8 mouse cellular contexts compared by ENCODE assay signal in the genomic region with DNA sequence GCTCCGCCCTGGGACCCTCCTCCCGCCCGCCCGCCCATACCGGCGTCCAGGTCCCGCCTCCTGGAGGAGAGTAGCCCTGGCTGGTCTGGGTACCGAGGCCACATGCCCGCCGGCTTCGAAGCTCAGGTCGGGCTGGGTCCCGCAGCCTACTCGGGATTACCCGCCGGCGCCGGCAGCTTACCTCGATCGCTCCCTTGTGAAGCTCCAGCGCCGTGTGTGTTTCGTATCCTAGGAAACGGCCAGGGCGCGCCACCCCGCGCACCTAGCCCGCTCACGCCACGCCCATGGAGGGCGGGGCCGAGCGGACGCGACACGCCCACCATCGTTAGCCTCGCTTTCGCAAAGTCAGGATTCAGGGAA. TPM values are rescaled to one million over a fixed set of nuclear protein-coding genes. Genes with fewer than 3 reads are reported as not detected.
DNase-seq lines count a peak whose midpoint lies in the region; ATAC-seq and TF ChIP-seq lines count a peak whose summit lies in the region.

A gene (minus strand): TSS at position 286 of the 360 bp plus-strand sequence.

- no peak for TF ChIP-seq EP300 in liver, embryonic 14.5 days (IDR thresholded peaks at IDR 0.05; ENCODE audit: low read depth)
- TF ChIP-seq EP300 in stomach, postnatal 0 days (optimal IDR thresholded peaks at IDR 0.05), result no peak

- no peaks in the 10 kb centered on the region for H3K36me3 ChIP-seq in heart, embryonic 16.5 days (ENCODE audit: control insufficient read depth, insufficient read depth)
- H3K36me3 ChIP-seq in liver, embryonic 14.5 days (replicated peaks; ENCODE audit: control insufficient read depth, insufficient read depth, low read depth), result no peaks in the 10 kb centered on the region
- H3K36me3 ChIP-seq in neural tube, embryonic 13.5 days, result no peaks in the 10 kb centered on the region
- no peaks in the 10 kb centered on the region for H3K36me3 ChIP-seq in stomach, postnatal 0 days (ENCODE audit: control insufficient read depth, insufficient read depth, low read length)

- no peak within 1 kb of the TSS for H3K27ac ChIP-seq in heart, embryonic 16.5 days (ENCODE audit: low read length)
- no peak within 1 kb of the TSS for H3K27ac ChIP-seq in liver, embryonic 14.5 days
- no peak within 1 kb of the TSS for H3K27ac ChIP-seq in neural tube, embryonic 13.5 days (replicated peaks)
- no peak within 1 kb of the TSS for H3K27ac ChIP-seq in stomach, postnatal 0 days (replicated peaks)

- ATAC-seq in heart, embryonic 16.5 days (replicated peaks; ENCODE audit: extremely low read depth, insufficient read depth, low FRiP score), result peak; percentile 67
- peak; percentile 88 for ATAC-seq in liver, embryonic 14.5 days (ENCODE audit: insufficient read depth)
- peak; percentile 96 for ATAC-seq in neural tube, embryonic 13.5 days (ENCODE audit: low read depth)
- peak; percentile 96 for ATAC-seq in stomach, postnatal 0 days (ENCODE audit: low FRiP score, low TSS enrichment)

- H3K4me1 ChIP-seq in heart, embryonic 16.5 days (ENCODE audit: control insufficient read depth, insufficient read depth, low read length), result peaks cover 6% of the 10 kb centered on the region; the same call in 1 of the 2 replicates
- H3K4me1 ChIP-seq in liver, embryonic 14.5 days (replicated peaks; ENCODE audit: control insufficient read depth in 2 of 2, insufficient read depth in 2 of 2, low read length in 1 of 2), result peaks cover 2 to 5% of the 10 kb centered on the region in 2 experiments; a peak in 2 of 4 replicates
- peaks cover 12% of the 10 kb centered on the region for H3K4me1 ChIP-seq in neural tube, embryonic 13.5 days (replicated peaks)
- no peaks in the 10 kb centered on the region for H3K4me1 ChIP-seq in stomach, postnatal 0 days (replicated peaks; ENCODE audit: control insufficient read depth, insufficient read depth)

- DNase-seq in gastrocnemius, postnatal 10 days, result peak; percentile 16
- no peak for DNase-seq in gastrocnemius, adult 8-10 months (ENCODE audit: low spot score in 2 of 2)
- DNase-seq in embryo, embryonic 11.5 days (ENCODE audit: low read depth, low spot score), result peak; percentile 69
- peak; percentile 63 to 83 for DNase-seq in kidney, postnatal 25 days
- peak; percentile 59 to 76 (median 61) for DNase-seq in liver, embryonic 14.5 days (ENCODE audit: low read depth in 3 of 3, low spot score in 3 of 3)
- peak; percentile 91 for DNase-seq in stomach, postnatal 0 days (ENCODE audit: low spot score)

- H3K4me3 ChIP-seq in heart, embryonic 16.5 days (ENCODE audit: low read length), result peak within 1 kb of the TSS; percentile 51
- peak within 1 kb of the TSS; percentile 40 to 51 for H3K4me3 ChIP-seq in liver, embryonic 14.5 days (ENCODE audit: insufficient read depth in 1 of 2, low read depth in 2 of 2, low read length in 2 of 2)
- peak within 1 kb of the TSS; percentile 48 for H3K4me3 ChIP-seq in neural tube, embryonic 13.5 days
- H3K4me3 ChIP-seq in stomach, postnatal 0 days (ENCODE audit: low read depth, low read length), result peak within 1 kb of the TSS; percentile 38

- peak within 1 kb of the TSS; percentile 15; the same call in 1 of the 2 replicates for H3K9ac ChIP-seq in heart, embryonic 16.5 days (ENCODE audit: low read length)
- H3K9ac ChIP-seq in liver, embryonic 14.5 days (replicated peaks), result no peak within 1 kb of the TSS
- H3K9ac ChIP-seq in neural tube, embryonic 13.5 days, result peak within 1 kb of the TSS; percentile 60
- peak within 1 kb of the TSS; percentile 18; the same call in 1 of the 2 replicates for H3K9ac ChIP-seq in stomach, postnatal 0 days (ENCODE audit: low read length)

- H3K27me3 ChIP-seq in heart, embryonic 16.5 days (ENCODE audit: control insufficient read depth, insufficient read depth, low read length), result peaks cover 24% of the 10 kb centered on the region
- peaks cover 31% of the 10 kb centered on the region for H3K27me3 ChIP-seq in liver, embryonic 14.5 days (ENCODE audit: control insufficient read depth, insufficient read depth, low read length)
- peaks cover 46% of the 10 kb centered on the region for H3K27me3 ChIP-seq in neural tube, embryonic 13.5 days
- H3K27me3 ChIP-seq in stomach, postnatal 0 days (ENCODE audit: control insufficient read depth, insufficient read depth, low read length), result no peaks in the 10 kb centered on the region

- H3K4me2 ChIP-seq in heart, embryonic 16.5 days (ENCODE audit: low read depth, low read length), result peak within 1 kb of the TSS; percentile 90
- peak within 1 kb of the TSS; percentile 83 for H3K4me2 ChIP-seq in liver, embryonic 14.5 days (ENCODE audit: low read depth)
- peak within 1 kb of the TSS; percentile 82 for H3K4me2 ChIP-seq in neural tube, embryonic 13.5 days
- H3K4me2 ChIP-seq in stomach, postnatal 0 days (replicated peaks; ENCODE audit: low read depth), result peak within 1 kb of the TSS; percentile 69

- under 1% methylated on average over 40 of the region's 40 CpGs for WGBS in heart, embryonic 16.5 days
- under 1% methylated on average over 40 of the region's 40 CpGs for WGBS in liver, embryonic 14.5 days (ENCODE audit: insufficient replicate concordance)
- WGBS in neural tube, embryonic 13.5 days, result under 1% methylated on average over 38 of the region's 40 CpGs
- WGBS in stomach, postnatal 0 days, result under 1% methylated on average over 32 of the region's 40 CpGs

- TF ChIP-seq CTCF in liver, embryonic 14.5 days (IDR thresholded peaks at IDR 0.05; ENCODE audit: low read depth), result no peak
- TF ChIP-seq CTCF in stomach, postnatal 0 days (IDR thresholded peaks at IDR 0.05; ENCODE audit: low read depth), result no peak

- H3K9me3 ChIP-seq in heart, embryonic 16.5 days (replicated peaks; ENCODE audit: control insufficient read depth, low read length), result no peaks in the 10 kb centered on the region
- no peaks in the 10 kb centered on the region for H3K9me3 ChIP-seq in liver, embryonic 14.5 days (ENCODE audit: control insufficient read depth, low read length)
- H3K9me3 ChIP-seq in neural tube, embryonic 13.5 days, result no peaks in the 10 kb centered on the region
- no peaks in the 10 kb centered on the region for H3K9me3 ChIP-seq in stomach, postnatal 0 days (ENCODE audit: control insufficient read depth, low read length)

RNA-seq across cellular contexts. Expression of the gene that starts here (rescaled TPM):
- total RNA-seq in gastrocnemius, postnatal 10 days (2021), result not detected
- total RNA-seq in gastrocnemius, adult 8-10 months (2022), result not detected
- 0.16 and 0.35 TPM in 2 replicates for polyA plus RNA-seq in heart, embryonic 16.5 days (2015; fragmentation: Nextera tagmentation; extraction: Ambion mirVana)
- polyA plus RNA-seq in liver, embryonic 14.5 days (2012; rRNA removed), result 0.03 and 0.09 TPM in 2 replicates
- polyA plus RNA-seq in liver, embryonic 14.5 days (2014; fragmentation: Nextera tagmentation; extraction: Ambion mirVana), result 0.11 and 0.27 TPM in 2 replicates
- 0.25 and 0.84 TPM in 2 replicates for polyA plus RNA-seq in neural tube, embryonic 13.5 days (2015; fragmentation: Nextera tagmentation; extraction: Ambion mirVana)
- polyA plus RNA-seq in stomach, postnatal 0 days (2015; fragmentation: Nextera tagmentation; extraction: Ambion mirVana), result 0.23 and 0.24 TPM in 2 replicates

Comparison
In these comparisons a context has a peak if more than half of its experiments do, and no peak if none do; other contexts are left out.
1. Peak in DNase-seq in gastrocnemius, postnatal 10 days; RNA of the gene not detected or under 1 TPM.
2. Peak in ATAC-seq, H3K4me3 ChIP-seq, H3K9ac ChIP-seq and H3K4me2 ChIP-seq in heart, embryonic 16.5 days; RNA of the gene not detected or under 1 TPM.
3. Peak in DNase-seq, ATAC-seq, H3K4me3 ChIP-seq and H3K4me2 ChIP-seq in liver, embryonic 14.5 days; RNA of the gene not detected or under 1 TPM.
4. Peak in ATAC-seq, H3K4me3 ChIP-seq, H3K9ac ChIP-seq and H3K4me2 ChIP-seq in neural tube, embryonic 13.5 days; RNA of the gene not detected or under 1 TPM.
5. Peak in DNase-seq, ATAC-seq, H3K4me3 ChIP-seq, H3K9ac ChIP-seq and H3K4me2 ChIP-seq in stomach, postnatal 0 days; RNA of the gene not detected or under 1 TPM.
6. DNase-seq: peak in embryo, embryonic 11.5 days (single experiment) and kidney, postnatal 25 days (2 of 2); none in gastrocnemius, adult 8-10 months (0 of 2).
7. Peak in every context shown above with its lines, with median percentiles within 50 percentile points of each other: ATAC-seq, H3K4me2 ChIP-seq and H3K4me3 ChIP-seq.